Mouse (Mus musculus) CH12.LX (cell line): ENCODE measurements around the gene Grid1. TPM values are rescaled to one million over a fixed set of nuclear protein-coding genes. Genes with fewer than 3 reads are reported as not detected.

Experiments
- DNase-seq: peaks from one replicate; pipeline ENCODE4 v3.0.0-alpha.2; 2013; ENCODE audit errors: extremely low read depth
- H3K27ac ChIP-seq: 2 replicates; pipeline ENCODE4 v1.5.1; 2012; ENCODE audit warnings: low read depth, mild to moderate bottlenecking, control low read depth, moderate library complexity; ENCODE audit not compliant: insufficient read depth
- H3K27me3 ChIP-seq: replicated peaks from 2 replicates; pipeline ENCODE3; 2012; ENCODE audit warnings: inconsistent platforms
- H3K36me3 ChIP-seq, 2 experiments: replicated peaks in 1 of 2; 2 replicates each; pipeline versions ENCODE3 to v1.6.1; 2012; ENCODE audit warnings: inconsistent platforms in 1 of 2, low read length in 1 of 2, mild to moderate bottlenecking in 1 of 2, mixed read lengths in 1 of 2, moderate library complexity in 1 of 2; ENCODE audit not compliant: control insufficient read depth in 1 of 2, insufficient read depth in 1 of 2
- H3K4me1 ChIP-seq, 2 experiments: 2 replicates each; pipeline ENCODE4 v1.6.1; 2012; ENCODE audit warnings: inconsistent platforms in 1 of 2, moderate library complexity in 1 of 2; ENCODE audit not compliant: insufficient read depth in 2 of 2, control insufficient read depth in 1 of 2
- H3K4me2 ChIP-seq: 2 replicates; pipeline ENCODE4 v1.6.1; 2012; ENCODE audit warnings: low read depth, mild to moderate bottlenecking, control low read depth; ENCODE audit not compliant: poor library complexity, insufficient read depth, severe bottlenecking
- H3K4me3 ChIP-seq, 3 experiments: fragments of 150-350 bp in 1 of 3; sonication (generic) in 1 of 3; replicated peaks in 1 of 3; 2 replicates each; pipeline versions ENCODE3 to v1.5.1; 2011 to 2012; ENCODE audit warnings: low read depth in 2 of 3, low read length in 2 of 3, mild to moderate bottlenecking in 2 of 3, moderate library complexity in 2 of 3, control low read depth in 1 of 3, improper control_type of control experiment in 1 of 3, inconsistent platforms in 1 of 3, mixed read lengths in 1 of 3; ENCODE audit not compliant: poor library complexity in 1 of 3
- H3K79me2 ChIP-seq: replicated peaks from 2 replicates; pipeline ENCODE4 v1.6.1; 2012; ENCODE audit warnings: mild to moderate bottlenecking, moderate library complexity; ENCODE audit not compliant: control insufficient read depth, poor library complexity, insufficient read depth, severe bottlenecking; ENCODE audit errors: extremely low read depth
- H3K9ac ChIP-seq: 2 replicates; pipeline ENCODE4 v1.6.1; 2012; ENCODE audit warnings: low read depth, mild to moderate bottlenecking, control low read depth, moderate library complexity; ENCODE audit not compliant: insufficient read depth
- H3K9me3 ChIP-seq: replicated peaks from 2 replicates; pipeline ENCODE3; 2012; ENCODE audit warnings: low read length, inconsistent platforms, mixed read lengths
- CHD1 ChIP-seq: IDR thresholded peaks from 2 replicates; pipeline ENCODE4 v1.6.1; 2012; ENCODE audit warnings: low read depth, low read length, improper control_type of control experiment, inconsistent platforms
- E2F4 ChIP-seq: IDR thresholded peaks from 2 replicates; pipeline ENCODE4 v1.6.1; 2011; ENCODE audit warnings: low read depth, low read length, improper control_type of control experiment; ENCODE audit not compliant: insufficient replicate concordance
- ELF1 ChIP-seq: IDR thresholded peaks from 2 replicates; pipeline ENCODE4 v1.6.1; 2014; ENCODE audit warnings: low read depth, mild to moderate bottlenecking, inconsistent platforms, low read length, improper control_type of control experiment
- EP300 ChIP-seq: IDR thresholded peaks from 2 replicates; pipeline ENCODE4 v1.6.1; 2011; ENCODE audit warnings: low read length, improper control_type of control experiment
- ETS1 ChIP-seq: conservative IDR thresholded peaks from 2 replicates; pipeline ENCODE4 v1.6.1; 2012; ENCODE audit warnings: low read depth, mild to moderate bottlenecking, inconsistent platforms, low read length, improper control_type of control experiment, moderate library complexity
- HCFC1 ChIP-seq: IDR thresholded peaks from 2 replicates; pipeline ENCODE4 v1.6.1; 2012; ENCODE audit warnings: low read depth, mild to moderate bottlenecking, inconsistent platforms, low read length, improper control_type of control experiment
- IRF4 ChIP-seq: IDR thresholded peaks from 2 replicates; pipeline ENCODE4 v1.6.1; 2014; ENCODE audit warnings: low read depth, mild to moderate bottlenecking, inconsistent platforms, low read length, improper control_type of control experiment
- JUN ChIP-seq: IDR thresholded peaks from 2 replicates; pipeline ENCODE4 v1.6.1; 2011; ENCODE audit warnings: low read depth, mild to moderate bottlenecking, low read length, improper control_type of control experiment, moderate library complexity; ENCODE audit not compliant: insufficient read depth
- MAFK ChIP-seq: IDR thresholded peaks from 2 replicates; pipeline ENCODE4 v1.6.1; 2011; ENCODE audit warnings: low read length, improper control_type of control experiment; ENCODE audit not compliant: insufficient replicate concordance
- MAX ChIP-seq: IDR thresholded peaks from 2 replicates; pipeline ENCODE4 v1.6.1; 2011; ENCODE audit warnings: low read length, improper control_type of control experiment
- MXI1 ChIP-seq: IDR thresholded peaks from 2 replicates; pipeline ENCODE4 v1.6.1; 2011; ENCODE audit warnings: mild to moderate bottlenecking, low read depth, low read length, improper control_type of control experiment
- NELFE ChIP-seq: IDR thresholded peaks from 2 replicates; pipeline ENCODE4 v1.6.1; 2011; ENCODE audit warnings: low read depth, low read length, improper control_type of control experiment
- NRF1 ChIP-seq: IDR thresholded peaks from 2 replicates; pipeline ENCODE4 v1.6.1; 2014; ENCODE audit warnings: low read depth, mild to moderate bottlenecking, inconsistent platforms, low read length, improper control_type of control experiment, moderate library complexity
- PAX5 ChIP-seq: IDR thresholded peaks from 2 replicates; pipeline ENCODE4 v1.6.1; 2012; ENCODE audit warnings: low read length, inconsistent platforms, mixed read lengths
- RAD21 ChIP-seq: IDR thresholded peaks from 2 replicates; pipeline ENCODE4 v1.6.1; 2011; ENCODE audit warnings: low read depth, mild to moderate bottlenecking, low read length, improper control_type of control experiment, moderate library complexity
- SIN3A ChIP-seq: IDR thresholded peaks from 2 replicates; pipeline ENCODE4 v1.6.1; 2012; ENCODE audit warnings: low read length, improper control_type of control experiment, inconsistent platforms
- SMC3 ChIP-seq: IDR thresholded peaks from 2 replicates; pipeline ENCODE4 v1.6.1; 2011; ENCODE audit warnings: low read depth, low read length, improper control_type of control experiment
- TCF12 ChIP-seq: IDR thresholded peaks from 2 replicates; pipeline ENCODE4 v1.6.1; 2014; ENCODE audit warnings: low read depth, mild to moderate bottlenecking, inconsistent platforms, low read length, improper control_type of control experiment
- USF2 ChIP-seq: conservative IDR thresholded peaks from 2 replicates; pipeline ENCODE4 v1.6.1; 2011; ENCODE audit warnings: low read depth, low read length, improper control_type of control experiment
- ZC3H11A ChIP-seq: IDR thresholded peaks from 2 replicates; pipeline ENCODE4 v1.6.1; 2012; ENCODE audit warnings: low read depth, mild to moderate bottlenecking, inconsistent platforms, low read length, improper control_type of control experiment
- ZKSCAN1 ChIP-seq: IDR thresholded peaks from 2 replicates; pipeline ENCODE4 v1.6.1; 2012; ENCODE audit warnings: low read depth, inconsistent platforms, low read length, improper control_type of control experiment, borderline replicate concordance
- ZMIZ1 ChIP-seq: IDR thresholded peaks from 2 replicates; pipeline ENCODE4 v1.6.1; 2012; ENCODE audit warnings: low read depth, mild to moderate bottlenecking, inconsistent platforms, low read length, improper control_type of control experiment
- ZNF384 ChIP-seq: IDR thresholded peaks from 2 replicates; pipeline ENCODE4 v1.6.1; 2012; ENCODE audit warnings: low read depth, low read length, improper control_type of control experiment, inconsistent platforms
- dilution Hi-C: fragments of 300-500 bp; cut with MboI; formaldehyde crosslinking; loops from 2 replicates; pipeline ENCODE4 v1.14.3; 2020; ENCODE audit warnings: low sequenced_read_pairs; ENCODE audit not compliant: extremely low pct_unique_long_range_greater_than_20kb, extremely low pct_ligation_motif_present
- in situ Hi-C: fragments of 300-500 bp; cut with MboI; formaldehyde crosslinking; loops from 3 replicates; pipeline ENCODE4 v1.14.3; 2019; ENCODE audit warnings: low sequenced_read_pairs, low pct_ligation_motif_present, low pct_unique_long_range_greater_than_20kb, mixed read lengths
- polyA plus RNA-seq: library from polyadenylated mRNA; unstranded; fragments of >175 nt; gene quantifications from 2 replicates; pipeline ENCODE4 v1.2.1, GENCODE M21; 2012; ENCODE audit warnings: low read depth; ENCODE audit not compliant: insufficient read length
- total RNA-seq, 2 experiments: library from RNA; depleted of rRNA; stranded (reverse); fragments of 300-350 nt in 1 of 2; fragments of >200 nt in 1 of 2; gene quantifications; 2 replicates each; pipeline ENCODE4 v1.2.3; 2012 to 2014

Grid1 gene
- total and polyA plus RNA-seq, 3 experiments: not detected

GRCm38 (mm10) chr14:35079954-35080353, 260.0 kb downstream of the Grid1 start:
- no peak for DNase-seq
- in situ Hi-C loops: no loop called here
- Histone ChIP-seq H3K4me1 (peaks cover 3 to 20% of the 10 kb centered on the region in 2 experiments; a peak in 2 of 4 replicates), H3K27ac (no peak overlapping the region)
- no peak for TF ChIP-seq ZNF384
- no peak for TF ChIP-seq MXI1
- TF ChIP-seq SMC3: no peak
- TF ChIP-seq MAFK: no peak
- TF ChIP-seq ELF1: no peak
- TF ChIP-seq EP300: no peak
- TF ChIP-seq USF2: no peak
- no peak for TF ChIP-seq CHD1
- no peak for TF ChIP-seq MAX
- no peak for TF ChIP-seq PAX5
- TF ChIP-seq ETS1: no peak
- no peak for TF ChIP-seq ZMIZ1
- no peak for TF ChIP-seq ZC3H11A
- no peak for TF ChIP-seq SIN3A
- no peak for TF ChIP-seq NRF1
- TF ChIP-seq, all 38 proteins: peak for 0
- Histone ChIP-seq H3K36me3 (no peaks in the 10 kb centered on the region), H3K9me3 (peaks cover 3% of the 10 kb centered on the region), H3K27me3 (no peaks in the 10 kb centered on the region), H3K79me2 (no peaks in the 10 kb centered on the region), H3K9ac (no peak overlapping the region), H3K4me3 (no peak overlapping the region), H3K4me2 (no peak overlapping the region)
- dilution Hi-C loops: no loop called here

- no peak for DNase-seq
- H3K9me3 ChIP-seq: no peaks in the 10 kb centered on the region
- H3K4me1 ChIP-seq: 0 out of 4 replicates have a peak, but pooled peaks cover 0 to 6% of the 10 kb centered on the region in 2 experiments
- no peaks in the 10 kb centered on the region for H3K79me2 ChIP-seq
- no peak overlapping the region for H3K9ac ChIP-seq
- no peak overlapping the region for H3K27ac ChIP-seq
- H3K4me2 ChIP-seq: no peak overlapping the region
- H3K27me3 ChIP-seq: peaks cover 22% of the 10 kb centered on the region
- no peak overlapping the region for H3K4me3 ChIP-seq
- no peaks in the 10 kb centered on the region for H3K36me3 ChIP-seq
- TF ChIP-seq NELFE (no peak), ZKSCAN1 (no peak), USF2 (no peak), JUN (no peak), HCFC1 (no peak), RAD21 (no peak), TCF12 (no peak), IRF4 (no peak), E2F4 (no peak), EP300 (no peak)
- dilution Hi-C loops: no loop called here
- in situ Hi-C loops: loop anchor here (10.0 kb wide), 1 partner anchor 278 kb away; no protein-coding TSS in a partner anchor
Measured at GRCm38 (mm10) chr14:35092646-35093045, 272.7 kb downstream of the Grid1 start.
